In the genomic region with DNA sequence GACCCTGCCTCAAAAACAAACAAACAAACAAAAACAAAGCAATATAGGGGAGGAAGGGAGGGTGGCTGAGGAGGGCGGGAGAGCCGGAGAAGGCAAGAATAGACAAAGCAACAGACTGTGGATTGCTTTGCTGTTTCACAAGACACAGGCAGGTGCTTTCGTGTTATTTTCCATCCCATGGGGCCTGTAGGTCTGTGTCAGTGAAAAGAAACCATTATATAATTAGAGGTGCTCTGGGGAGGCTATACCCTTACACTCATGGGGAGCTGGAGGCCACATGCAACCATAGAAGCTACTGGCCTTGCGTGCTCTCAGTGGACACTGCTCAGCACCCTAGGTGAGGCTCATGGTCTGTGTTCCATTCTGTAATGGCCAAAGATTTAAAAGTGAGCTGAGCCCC, we compare ENCODE assay signal across 24 mouse cellular contexts. TPM values are rescaled to one million over a fixed set of nuclear protein-coding genes. Genes with fewer than 3 reads are reported as not detected.
DNase-seq lines count a peak whose midpoint lies in the region; ATAC-seq and TF ChIP-seq lines count a peak whose summit lies in the region.
"Had no signal": no experiment of that assay in that cellular context is flagged by ENCODE, and none has a peak within 500 bp of the region (broad histone marks: within the 10 kb centered on the region; RNA-seq: fewer than 3 reads in every experiment).

No protein-coding gene starts in this region.

- TF ChIP-seq POLR2A in cerebellum, adult 2 months (IDR thresholded peaks at IDR 0.05; ENCODE audit: borderline replicate concordance, insufficient read depth, low read length) = no peak

- no peak for DNase-seq in cerebellum, adult 2 months
- no peak for DNase-seq in cerebellum, adult 18-20 months
- DNase-seq in forebrain, postnatal 0 days = no peak
- no peak for DNase-seq in hindbrain, postnatal 0 days (ENCODE audit: low spot score)
- DNase-seq in hindbrain, embryonic 11.5 days (ENCODE audit: low spot score) = no peak
- DNase-seq in midbrain, embryonic 11.5 days (ENCODE audit: low spot score, missing footprints) = no peak
- DNase-seq: adrenal gland, adult 8-10 months; adrenal gland, postnatal 14 days; adrenal gland, postnatal 36 days; B cell, adult 2 months; cerebellum, adult 11-12 months; cerebellum, adult 9-10 months had no signal

- ATAC-seq in forebrain, postnatal 0 days = no peak
- ATAC-seq in forebrain, embryonic 12.5 days (ENCODE audit: low FRiP score) = no peak
- no peak for ATAC-seq in hindbrain, postnatal 0 days
- ATAC-seq in hindbrain, embryonic 11.5 days (ENCODE audit: low FRiP score) = no peak
- ATAC-seq in midbrain, embryonic 16.5 days = no peak
- no peak for ATAC-seq in midbrain, embryonic 11.5 days (ENCODE audit: low FRiP score)
- ATAC-seq: activated CD4-positive, CD25-positive, alpha-beta regulatory T cell, adult 4 months; CD4-positive, CD25-positive, alpha-beta regulatory T cell, adult 4 months; forebrain, embryonic 13.5 days; forebrain, embryonic 15.5 days; Patski had no signal

- TF ChIP-seq CTCF in cerebellum, adult 2 months (IDR thresholded peaks at IDR 0.05; ENCODE audit: borderline replicate concordance, insufficient read depth, low read depth, low read length) = no peak
- TF ChIP-seq CTCF in forebrain, postnatal 0 days (IDR thresholded peaks at IDR 0.05; ENCODE audit: low read depth) = no peak
- TF ChIP-seq CTCF in hindbrain, postnatal 0 days (IDR thresholded peaks at IDR 0.05; ENCODE audit: low read depth) = no peak

- 62% methylated on average over 4 of the region's 4 CpGs for WGBS in cerebellum, adult 2 months
- 81% methylated on average over 4 of the region's 4 CpGs for WGBS in forebrain, postnatal 0 days
- 82% methylated on average over 4 of the region's 4 CpGs for WGBS in forebrain, embryonic 12.5 days
- WGBS in hindbrain, postnatal 0 days = 79% methylated on average over 4 of the region's 4 CpGs
- WGBS in hindbrain, embryonic 11.5 days = 88% methylated on average over 4 of the region's 4 CpGs
- WGBS in midbrain, embryonic 16.5 days = 81% methylated on average over 4 of the region's 4 CpGs
- 92% methylated on average over 4 of the region's 4 CpGs for WGBS in midbrain, embryonic 11.5 days

- no peaks in the 10 kb centered on the region for H3K9me3 ChIP-seq in forebrain, postnatal 0 days (ENCODE audit: low read length)
- no peaks in the 10 kb centered on the region for H3K9me3 ChIP-seq in forebrain, embryonic 12.5 days
- H3K9me3 ChIP-seq in hindbrain, postnatal 0 days (ENCODE audit: low read length) = no peaks in the 10 kb centered on the region
- no peaks in the 10 kb centered on the region for H3K9me3 ChIP-seq in hindbrain, embryonic 11.5 days (ENCODE audit: control insufficient read depth, low read length)
- no peaks in the 10 kb centered on the region for H3K9me3 ChIP-seq in midbrain, embryonic 16.5 days (replicated peaks; ENCODE audit: control insufficient read depth, low read length, poor library complexity, severe bottlenecking)
- no peaks in the 10 kb centered on the region for H3K9me3 ChIP-seq in midbrain, embryonic 11.5 days (ENCODE audit: control insufficient read depth, low read length)
- H3K9me3 ChIP-seq: embryonic facial prominence, embryonic 13.5 days; forebrain, embryonic 10.5 days; forebrain, embryonic 13.5 days; forebrain, embryonic 15.5 days; G1E had no signal

- peak overlapping the region; percentile 75 for H3K27ac ChIP-seq in cerebellum, adult 2 months (ENCODE audit: insufficient read depth, low read length)
- 0 out of 2 replicates have a peak overlapping the region, but pooled peaks have one; percentile 29 for H3K27ac ChIP-seq in forebrain, postnatal 0 days (ENCODE audit: low read depth, low read length)
- H3K27ac ChIP-seq in forebrain, embryonic 12.5 days = no peak overlapping the region
- H3K27ac ChIP-seq in hindbrain, postnatal 0 days = peak overlapping the region; percentile 79; the same call in 1 of the 2 replicates
- H3K27ac ChIP-seq in hindbrain, embryonic 11.5 days (ENCODE audit: low read depth, low read length) = no peak overlapping the region
- peak overlapping the region; percentile 47 for H3K27ac ChIP-seq in midbrain, embryonic 16.5 days (ENCODE audit: low read length)
- no peak overlapping the region for H3K27ac ChIP-seq in midbrain, embryonic 11.5 days (ENCODE audit: low read depth, low read length)
- H3K27ac ChIP-seq: embryonic facial prominence, embryonic 13.5 days; forebrain, embryonic 10.5 days; forebrain, embryonic 13.5 days; forebrain, embryonic 15.5 days had no signal

- H3K4me2 ChIP-seq in forebrain, postnatal 0 days (ENCODE audit: low read depth) = no peak overlapping the region
- no peak overlapping the region for H3K4me2 ChIP-seq in forebrain, embryonic 12.5 days
- H3K4me2 ChIP-seq in hindbrain, postnatal 0 days (ENCODE audit: low read depth, low read length) = no peak overlapping the region
- H3K4me2 ChIP-seq in hindbrain, embryonic 11.5 days (replicated peaks; ENCODE audit: low read depth, low read length) = no peak overlapping the region
- H3K4me2 ChIP-seq in midbrain, embryonic 16.5 days (ENCODE audit: low read length) = no peak overlapping the region
- H3K4me2 ChIP-seq in midbrain, embryonic 11.5 days = no peak overlapping the region
- H3K4me2 ChIP-seq: embryonic facial prominence, embryonic 13.5 days; forebrain, embryonic 13.5 days; forebrain, embryonic 15.5 days had no signal

- no peaks in the 10 kb centered on the region for H3K36me3 ChIP-seq in forebrain, postnatal 0 days (ENCODE audit: insufficient read depth)
- no peaks in the 10 kb centered on the region for H3K36me3 ChIP-seq in forebrain, embryonic 12.5 days (replicated peaks)
- H3K36me3 ChIP-seq in hindbrain, postnatal 0 days (ENCODE audit: insufficient read depth, low read length) = no peaks in the 10 kb centered on the region
- H3K36me3 ChIP-seq in hindbrain, embryonic 11.5 days (ENCODE audit: control insufficient read depth, insufficient read depth, low read length) = no peaks in the 10 kb centered on the region
- H3K36me3 ChIP-seq in midbrain, embryonic 16.5 days (ENCODE audit: control insufficient read depth, insufficient read depth, low read length) = no peaks in the 10 kb centered on the region
- no peaks in the 10 kb centered on the region for H3K36me3 ChIP-seq in midbrain, embryonic 11.5 days (ENCODE audit: control insufficient read depth, insufficient read depth, low read length)
- H3K36me3 ChIP-seq: embryonic facial prominence, embryonic 13.5 days; forebrain, embryonic 10.5 days; forebrain, embryonic 15.5 days; G1E had no signal

- no peak overlapping the region for H3K9ac ChIP-seq in forebrain, postnatal 0 days
- no peak overlapping the region for H3K9ac ChIP-seq in forebrain, embryonic 12.5 days
- H3K9ac ChIP-seq in hindbrain, postnatal 0 days (replicated peaks; ENCODE audit: low read length) = no peak overlapping the region
- no peak overlapping the region for H3K9ac ChIP-seq in hindbrain, embryonic 11.5 days (ENCODE audit: low read depth, low read length)
- no peak overlapping the region for H3K9ac ChIP-seq in midbrain, embryonic 16.5 days (ENCODE audit: low read depth, low read length)
- H3K9ac ChIP-seq in midbrain, embryonic 11.5 days (ENCODE audit: low read length) = no peak overlapping the region
- H3K9ac ChIP-seq: embryonic facial prominence, embryonic 13.5 days; forebrain, embryonic 13.5 days; forebrain, embryonic 15.5 days had no signal

- H3K4me3 ChIP-seq in cerebellum, adult 2 months (replicated peaks; ENCODE audit: insufficient read depth, low read depth, low read length) = no peak overlapping the region
- H3K4me3 ChIP-seq in forebrain, postnatal 0 days (ENCODE audit: low read depth, low read length) = no peak overlapping the region
- H3K4me3 ChIP-seq in forebrain, embryonic 12.5 days (replicated peaks) = no peak overlapping the region
- no peak overlapping the region for H3K4me3 ChIP-seq in hindbrain, postnatal 0 days (ENCODE audit: low read length)
- no peak overlapping the region for H3K4me3 ChIP-seq in hindbrain, embryonic 11.5 days (ENCODE audit: low read depth, low read length)
- no peak overlapping the region for H3K4me3 ChIP-seq in midbrain, embryonic 16.5 days (ENCODE audit: low read depth, low read length)
- no peak overlapping the region for H3K4me3 ChIP-seq in midbrain, embryonic 11.5 days (ENCODE audit: low read depth, low read length)
- H3K4me3 ChIP-seq: embryonic facial prominence, embryonic 13.5 days; erythroblast, embryonic 14.5 days; forebrain, embryonic 10.5 days; forebrain, embryonic 13.5 days; forebrain, embryonic 15.5 days had no signal

- peaks cover 50% of the 10 kb centered on the region for H3K4me1 ChIP-seq in cerebellum, adult 2 months (ENCODE audit: control insufficient read depth, insufficient read depth, low read length)
- H3K4me1 ChIP-seq in forebrain, postnatal 0 days (ENCODE audit: insufficient read depth) = 0 out of 2 replicates have a peak, but pooled peaks cover 3% of the 10 kb centered on the region
- peaks cover 8% of the 10 kb centered on the region for H3K4me1 ChIP-seq in forebrain, embryonic 12.5 days
- H3K4me1 ChIP-seq in hindbrain, postnatal 0 days (ENCODE audit: insufficient read depth, low read length) = peaks cover 15% of the 10 kb centered on the region
- no peaks in the 10 kb centered on the region for H3K4me1 ChIP-seq in hindbrain, embryonic 11.5 days (replicated peaks; ENCODE audit: control insufficient read depth, insufficient read depth, low read length)
- H3K4me1 ChIP-seq in midbrain, embryonic 16.5 days (ENCODE audit: control insufficient read depth, insufficient read depth, low read length) = peaks cover 9% of the 10 kb centered on the region
- H3K4me1 ChIP-seq in midbrain, embryonic 11.5 days (ENCODE audit: control insufficient read depth, insufficient read depth, low read length) = peaks cover 3% of the 10 kb centered on the region; the same call in 1 of the 2 replicates

- no peaks in the 10 kb centered on the region for H3K27me3 ChIP-seq in cerebellum, adult 2 months (ENCODE audit: control insufficient read depth, insufficient read depth, low read length)
- no peaks in the 10 kb centered on the region for H3K27me3 ChIP-seq in forebrain, postnatal 0 days (ENCODE audit: insufficient read depth, low read length)
- H3K27me3 ChIP-seq in forebrain, embryonic 12.5 days = no peaks in the 10 kb centered on the region
- H3K27me3 ChIP-seq in hindbrain, postnatal 0 days (ENCODE audit: insufficient read depth, low read length) = no peaks in the 10 kb centered on the region
- H3K27me3 ChIP-seq in hindbrain, embryonic 11.5 days (ENCODE audit: control insufficient read depth, insufficient read depth, low read length) = no peaks in the 10 kb centered on the region
- no peaks in the 10 kb centered on the region for H3K27me3 ChIP-seq in midbrain, embryonic 16.5 days (ENCODE audit: control insufficient read depth, insufficient read depth, low read depth, low read length)
- H3K27me3 ChIP-seq in midbrain, embryonic 11.5 days (ENCODE audit: control insufficient read depth, insufficient read depth, low read length) = no peaks in the 10 kb centered on the region
- H3K27me3 ChIP-seq: embryonic facial prominence, embryonic 13.5 days; forebrain, embryonic 13.5 days; forebrain, embryonic 15.5 days had no signal

RNA-seq across cellular contexts. Expression of gene Cnpy1, which starts 6.7 kb away (rescaled TPM):
- polyA plus RNA-seq in cerebellum, adult 2 months (2012; rRNA removed) = 313 and 399 TPM in 2 replicates
- 0.38 and 1.6 TPM in 2 replicates for total RNA-seq in forebrain, postnatal 0 days (2014; rRNA removed)
- polyA plus RNA-seq in forebrain, postnatal 0 days (2015; fragmentation: Nextera tagmentation; extraction: Ambion mirVana) = 0.40 and 0.44 TPM in 2 replicates
- polyA plus RNA-seq in forebrain, embryonic 12.5 days (2016; fragmentation: Nextera tagmentation; extraction: Ambion mirVana) = 2.9 and 3.2 TPM in 2 replicates
- total RNA-seq in hindbrain, postnatal 0 days (2014; rRNA removed) = 43.9 and 45.6 TPM in 2 replicates
- 31.7 and 36.9 TPM in 2 replicates for polyA plus RNA-seq in hindbrain, postnatal 0 days (2015; fragmentation: Nextera tagmentation; extraction: Ambion mirVana)
- polyA plus RNA-seq in hindbrain, embryonic 11.5 days (2014; fragmentation: Nextera tagmentation; extraction: Ambion mirVana) = 63.4 and 73.6 TPM in 2 replicates
- polyA plus RNA-seq in midbrain, embryonic 16.5 days (2015; fragmentation: Nextera tagmentation; extraction: Ambion mirVana) = 34.3 and 34.5 TPM in 2 replicates
- polyA plus RNA-seq in midbrain, embryonic 11.5 days (2014; fragmentation: Nextera tagmentation; extraction: Ambion mirVana) = 130 and 131 TPM in 2 replicates
- total RNA-seq: adrenal gland, adult 18-20 months; adrenal gland, adult 8-10 months; adrenal gland, postnatal 36 days had no signal
- polyA plus RNA-seq: activated CD4-positive, CD25-positive, alpha-beta regulatory T cell, adult 4 months; CD4-positive, CD25-positive, alpha-beta regulatory T cell, adult 4 months; erythroblast, embryonic 14.5 days; G1E; Patski had no signal

Comparison
In these comparisons a context has a peak if more than half of its experiments do, and no peak if none do; other contexts are left out.
1. H3K27ac ChIP-seq: peak in cerebellum, adult 2 months (single experiment), forebrain, postnatal 0 days (single experiment), hindbrain, postnatal 0 days (single experiment) and midbrain, embryonic 16.5 days (single experiment); none in forebrain, embryonic 12.5 days (single experiment), hindbrain, embryonic 11.5 days (single experiment) and midbrain, embryonic 11.5 days (single experiment).